Mouse (Mus musculus): ENCODE results near the gene Neurl1b. TPM values are rescaled to one million over a fixed set of nuclear protein-coding genes. Genes with fewer than 3 reads are reported as not detected.
A peak's percentile ranks its signal among the peaks of the same experiment; 100 is the strongest.

Gene Neurl1b
- polyA plus RNA-seq, 1 experiment from 2014 or later: 1.1 TPM

- no peak overlapping the region for H3K27ac ChIP-seq (replicated peaks)
These were observed 25.4 kb upstream of the Neurl1b start for GRCm38 (mm10) chr17:26389241-26389640.

DNA sequence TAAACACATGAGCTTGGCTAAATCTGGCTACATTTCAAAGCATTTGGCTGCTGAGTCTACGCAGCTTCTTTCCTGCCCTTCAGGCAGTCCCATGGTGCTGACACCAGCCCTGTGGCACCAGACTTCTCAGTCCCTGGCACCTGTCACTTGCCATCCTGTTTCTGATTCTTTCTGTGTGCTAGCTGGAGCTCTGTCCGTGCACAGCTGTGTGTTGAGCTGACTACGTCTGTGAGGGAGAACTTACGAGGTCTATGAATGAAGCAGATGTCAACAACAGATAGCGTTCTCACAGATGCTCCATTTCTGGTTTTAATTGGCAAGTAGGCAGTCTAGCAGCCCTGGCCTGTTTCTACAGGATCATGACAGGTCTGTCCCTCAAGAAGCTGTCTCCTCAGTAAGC is 24.0 kb upstream of the Neurl1b start:
- TF ChIP-seq CTCF (IDR thresholded peaks at IDR 0.05; ENCODE audit: low read depth): no peak
- H3K4me3 ChIP-seq (ENCODE audit: low read depth, low read length): no peak overlapping the region
- WGBS: 59% methylated on average over 5 of the region's 5 CpGs
- no peaks in the 10 kb centered on the region for H3K27me3 ChIP-seq (ENCODE audit: control insufficient read depth, insufficient read depth, low read length)
- H3K36me3 ChIP-seq (ENCODE audit: control insufficient read depth, insufficient read depth, low read length): no peaks in the 10 kb centered on the region
- no peak overlapping the region for H3K9ac ChIP-seq (ENCODE audit: low read length)
- DNase-seq (ENCODE audit: low spot score) (no peak), ATAC-seq (ENCODE audit: low FRiP score, low TSS enrichment) (no peak)
- H3K27ac ChIP-seq (replicated peaks): no peak overlapping the region
- no peak overlapping the region for H3K4me2 ChIP-seq (replicated peaks; ENCODE audit: low read depth)
- no peaks in the 10 kb centered on the region for H3K9me3 ChIP-seq (ENCODE audit: control insufficient read depth, low read length)
- no peaks in the 10 kb centered on the region for H3K4me1 ChIP-seq (replicated peaks; ENCODE audit: control insufficient read depth, insufficient read depth)

More at GRCm38 (mm10) chr17:26389241-26389640, 25.4 kb upstream of the Neurl1b start:
- no peaks in the 10 kb centered on the region for H3K27me3 ChIP-seq (ENCODE audit: control insufficient read depth, insufficient read depth, low read length)
- H3K4me1 ChIP-seq (replicated peaks; ENCODE audit: control insufficient read depth, insufficient read depth): no peaks in the 10 kb centered on the region
- H3K36me3 ChIP-seq (ENCODE audit: control insufficient read depth, insufficient read depth, low read length): no peaks in the 10 kb centered on the region
- H3K4me2 ChIP-seq (replicated peaks; ENCODE audit: low read depth): no peak overlapping the region
- DNase-seq (ENCODE audit: low spot score): no peak
- no peaks in the 10 kb centered on the region for H3K9me3 ChIP-seq (ENCODE audit: control insufficient read depth, low read length)
- TF ChIP-seq EP300 (optimal IDR thresholded peaks at IDR 0.05): no peak
- TF ChIP-seq CTCF (IDR thresholded peaks at IDR 0.05; ENCODE audit: low read depth): no peak
- H3K9ac ChIP-seq (ENCODE audit: low read length): no peak overlapping the region
- H3K4me3 ChIP-seq (ENCODE audit: low read depth, low read length): no peak overlapping the region
- WGBS: 78% methylated on average over 9 of the region's 9 CpGs
- ATAC-seq (ENCODE audit: low FRiP score, low TSS enrichment): no peak

DNA sequence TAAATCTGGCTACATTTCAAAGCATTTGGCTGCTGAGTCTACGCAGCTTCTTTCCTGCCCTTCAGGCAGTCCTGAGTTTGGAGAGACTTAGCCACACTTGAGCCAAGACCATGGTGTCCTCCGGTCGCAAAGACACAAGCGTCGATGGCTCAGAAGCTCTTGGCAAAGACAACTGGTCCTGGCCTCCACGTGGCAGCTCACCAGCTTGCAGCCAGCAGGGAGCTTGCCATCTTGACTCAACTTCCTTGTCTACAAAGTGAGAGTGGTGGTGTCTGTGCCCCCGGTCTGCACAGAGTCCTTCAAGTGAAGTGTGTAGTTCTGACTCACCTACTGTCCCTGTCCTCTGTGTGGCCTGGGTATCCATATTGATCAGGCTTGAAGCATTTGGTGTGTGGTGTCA is 22.3 kb upstream of the Neurl1b start:
- 79% methylated on average over 7 of the region's 7 CpGs for WGBS
- ATAC-seq (ENCODE audit: low FRiP score, low TSS enrichment): no peak
- no peak for DNase-seq (ENCODE audit: low spot score)
- Histone ChIP-seq H3K9ac (ENCODE audit: low read length) (no peak overlapping the region), H3K4me2 (replicated peaks; ENCODE audit: low read depth) (no peak overlapping the region), H3K4me3 (ENCODE audit: low read depth, low read length) (no peak overlapping the region), H3K4me1 (replicated peaks; ENCODE audit: control insufficient read depth, insufficient read depth) (no peaks in the 10 kb centered on the region), H3K27ac (replicated peaks) (no peak overlapping the region), H3K36me3 (ENCODE audit: control insufficient read depth, insufficient read depth, low read length) (no peaks in the 10 kb centered on the region), H3K9me3 (ENCODE audit: control insufficient read depth, low read length) (no peaks in the 10 kb centered on the region), H3K27me3 (ENCODE audit: control insufficient read depth, insufficient read depth, low read length) (no peaks in the 10 kb centered on the region)
- TF ChIP-seq CTCF (IDR thresholded peaks at IDR 0.05; ENCODE audit: low read depth): no peak
- no peak for TF ChIP-seq EP300 (optimal IDR thresholded peaks at IDR 0.05)

- no peak for TF ChIP-seq CTCF (IDR thresholded peaks at IDR 0.05; ENCODE audit: low read depth)
- no peak for TF ChIP-seq EP300 (optimal IDR thresholded peaks at IDR 0.05)
- Histone ChIP-seq H3K4me2 (replicated peaks; ENCODE audit: low read depth) (no peak overlapping the region), H3K4me1 (replicated peaks; ENCODE audit: control insufficient read depth, insufficient read depth) (0 out of 2 replicates have a peak, but pooled peaks cover 3% of the 10 kb centered on the region), H3K27ac (replicated peaks) (peak overlapping the region; percentile 61), H3K9ac (ENCODE audit: low read length) (no peak overlapping the region), H3K27me3 (ENCODE audit: control insufficient read depth, insufficient read depth, low read length) (no peaks in the 10 kb centered on the region), H3K36me3 (ENCODE audit: control insufficient read depth, insufficient read depth, low read length) (no peaks in the 10 kb centered on the region), H3K4me3 (ENCODE audit: low read depth, low read length) (no peak overlapping the region), H3K9me3 (ENCODE audit: control insufficient read depth, low read length) (no peaks in the 10 kb centered on the region)
- no peak for DNase-seq (ENCODE audit: low spot score)
- WGBS: 21% methylated on average over 3 of the region's 3 CpGs
- peak; percentile 47; the same call in 1 of the 2 replicates for ATAC-seq (ENCODE audit: low FRiP score, low TSS enrichment)
These were observed 17.9 kb upstream of the Neurl1b start for GRCm38 (mm10) chr17:26396765-26397164.

DNA sequence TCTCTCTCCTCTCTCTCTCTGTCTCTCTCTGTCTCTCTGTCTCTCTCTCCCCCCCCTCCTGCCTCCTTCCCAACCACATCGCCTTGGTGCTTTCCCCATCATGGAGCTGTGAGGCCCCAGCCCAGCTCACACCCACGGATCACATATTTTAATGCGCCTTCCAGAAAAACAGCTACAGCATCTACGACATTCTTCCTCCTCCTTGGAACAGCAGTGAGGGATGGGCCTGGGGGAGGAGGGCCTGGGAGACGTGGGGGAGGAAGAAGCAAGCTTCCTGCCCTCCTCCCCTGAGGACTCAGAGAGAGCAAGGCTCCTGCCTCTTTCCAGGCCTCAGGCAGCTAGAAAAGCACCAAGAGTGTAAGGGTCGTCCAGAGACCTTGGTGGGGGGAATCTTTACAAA is 17.3 kb upstream of the Neurl1b start:
- 20% methylated on average over 6 of the region's 6 CpGs for WGBS

GRCm38 (mm10) chr17:26405340-26406100 is 9.1 kb upstream of the Neurl1b start:
- Histone ChIP-seq H3K4me1 (replicated peaks; ENCODE audit: control insufficient read depth, insufficient read depth) (no peaks in the 10 kb centered on the region), H3K4me3 (ENCODE audit: low read depth, low read length) (no peak overlapping the region), H3K27me3 (ENCODE audit: control insufficient read depth, insufficient read depth, low read length) (no peaks in the 10 kb centered on the region), H3K4me2 (replicated peaks; ENCODE audit: low read depth) (no peak overlapping the region), H3K9me3 (ENCODE audit: control insufficient read depth, low read length) (no peaks in the 10 kb centered on the region), H3K36me3 (ENCODE audit: control insufficient read depth, insufficient read depth, low read length) (no peaks in the 10 kb centered on the region), H3K9ac (ENCODE audit: low read length) (no peak overlapping the region), H3K27ac (replicated peaks) (no peak overlapping the region)
- TF ChIP-seq EP300 (optimal IDR thresholded peaks at IDR 0.05): no peak
- no peak for TF ChIP-seq CTCF (IDR thresholded peaks at IDR 0.05; ENCODE audit: low read depth)
- WGBS: 71% methylated on average over 10 of the region's 10 CpGs
- DNase-seq (ENCODE audit: low spot score) (no peak), ATAC-seq (ENCODE audit: low FRiP score, low TSS enrichment) (no peak)

More for the DNA sequence above, 17.3 kb upstream of the Neurl1b start:
- Histone ChIP-seq H3K9ac (ENCODE audit: low read length) (peak overlapping the region; percentile 18; the same call in 1 of the 2 replicates), H3K36me3 (ENCODE audit: control insufficient read depth, insufficient read depth, low read length) (no peaks in the 10 kb centered on the region), H3K4me3 (ENCODE audit: low read depth, low read length) (no peak overlapping the region), H3K4me2 (replicated peaks; ENCODE audit: low read depth) (no peak overlapping the region), H3K9me3 (ENCODE audit: control insufficient read depth, low read length) (no peaks in the 10 kb centered on the region), H3K27me3 (ENCODE audit: control insufficient read depth, insufficient read depth, low read length) (no peaks in the 10 kb centered on the region), H3K4me1 (replicated peaks; ENCODE audit: control insufficient read depth, insufficient read depth) (0 out of 2 replicates have a peak, but pooled peaks cover 3% of the 10 kb centered on the region), H3K27ac (replicated peaks) (peak overlapping the region; percentile 61; the same call in 1 of the 2 replicates)
- DNase-seq (ENCODE audit: low spot score) (peak; percentile 40), ATAC-seq (ENCODE audit: low FRiP score, low TSS enrichment) (peak; percentile 51; the same call in 1 of the 2 replicates)
- TF ChIP-seq CTCF (IDR thresholded peaks at IDR 0.05; ENCODE audit: low read depth) (no peak), EP300 (optimal IDR thresholded peaks at IDR 0.05) (no peak)

All from stomach, postnatal 0 days (tissue).